Mouse (Mus musculus) heart, embryonic 16.5 days (tissue): ENCODE data around the gene Abhd2. TPM values are rescaled to one million over a fixed set of nuclear protein-coding genes. Genes with fewer than 3 reads are reported as not detected.

Experiments
- ATAC-seq: fragments of 200-750 bp; cut with Nextera tagmentation; replicated peaks from 2 replicates; pipeline ENCODE4 v1.8.0; 2017; ENCODE audit warnings: moderate number of reproducible peaks; ENCODE audit not compliant: insufficient read depth, low FRiP score; ENCODE audit errors: extremely low read depth
- H3K27ac ChIP-seq: fragments of 300-500 bp; sonication (generic); 2 replicates; pipeline ENCODE4 v1.5.1; 2014; ENCODE audit warnings: mild to moderate bottlenecking, low read length, control low read depth, moderate library complexity
- H3K27me3 ChIP-seq: fragments of 300-500 bp; sonication (generic); 2 replicates; pipeline ENCODE4 v1.6.1; 2014; ENCODE audit warnings: low read length, mixed read lengths; ENCODE audit not compliant: control insufficient read depth, insufficient read depth
- H3K36me3 ChIP-seq: fragments of 300-500 bp; sonication (generic); 2 replicates; pipeline ENCODE4 v1.6.1; 2014; ENCODE audit not compliant: control insufficient read depth, insufficient read depth
- H3K4me1 ChIP-seq: fragments of 300-500 bp; sonication (generic); 2 replicates; pipeline ENCODE4 v1.6.1; 2014; ENCODE audit warnings: low read length, mixed read lengths; ENCODE audit not compliant: control insufficient read depth, insufficient read depth
- H3K4me2 ChIP-seq: fragments of 300-500 bp; sonication (generic); 2 replicates; pipeline ENCODE4 v1.6.1; 2014; ENCODE audit warnings: low read depth, mild to moderate bottlenecking, control low read depth, low read length
- H3K4me3 ChIP-seq: fragments of 300-500 bp; sonication (generic); 2 replicates; pipeline ENCODE4 v1.5.1; 2014; ENCODE audit warnings: mild to moderate bottlenecking, control low read depth, low read length
- H3K9ac ChIP-seq: fragments of 300-500 bp; sonication (generic); 2 replicates; pipeline ENCODE4 v1.6.1; 2014; ENCODE audit warnings: low read length, control low read depth
- H3K9me3 ChIP-seq: fragments of 300-500 bp; sonication (generic); replicated peaks from 2 replicates; pipeline ENCODE4 v1.6.1; 2016; ENCODE audit warnings: low read length; ENCODE audit not compliant: control insufficient read depth
- WGBS: fragments of 180-500 bp; shearing (Covaris S2); extraction: QIAGEN DNeasy Blood & Tissue Kit; methylation state at CpG from one replicate; pipeline ENCODE4 v1.1.7; 2014; 5-methylcytosine and 5-hydroxymethylcytosine counted together
- polyA plus RNA-seq: library from polyadenylated mRNA; unstranded; fragments of >200 nt; fragmentation: Nextera tagmentation; extraction: Ambion mirVana; gene quantifications from 2 replicates; pipeline ENCODE4 v1.2.1, GENCODE M21; 2015

Gene Abhd2
- polyA plus RNA-seq, 1 experiment from 2014 or later: 4.1 TPM

GRCm38 (mm10) chr7:79398426-79398825 is 125.4 kb downstream of the Abhd2 start:
- Histone ChIP-seq H3K4me1 (no peaks in the 10 kb centered on the region), H3K27me3 (no peaks in the 10 kb centered on the region), H3K9me3 (no peaks in the 10 kb centered on the region), H3K36me3 (0 out of 2 replicates have a peak, but pooled peaks cover 2% of the 10 kb centered on the region), H3K4me3 (no peak overlapping the region), H3K9ac (no peak overlapping the region), H3K4me2 (no peak overlapping the region), H3K27ac (no peak overlapping the region)
- WGBS: 77% methylated on average over 8 of the region's 8 CpGs
- no peak for ATAC-seq

GRCm38 (mm10) chr7:79398971-79399370 is 126.0 kb downstream of the Abhd2 start:
- 69% methylated on average over 12 of the region's 12 CpGs for WGBS
- Histone ChIP-seq H3K9me3 (no peaks in the 10 kb centered on the region), H3K27me3 (no peaks in the 10 kb centered on the region), H3K4me1 (no peaks in the 10 kb centered on the region), H3K9ac (no peak overlapping the region), H3K4me2 (no peak overlapping the region), H3K4me3 (no peak overlapping the region), H3K27ac (no peak overlapping the region), H3K36me3 (0 out of 2 replicates have a peak, but pooled peaks cover 2% of the 10 kb centered on the region)
- ATAC-seq: no peak

GRCm38 (mm10) chr7:79400296-79400695 is 127.3 kb downstream of the Abhd2 start:
- Histone ChIP-seq H3K27me3 (no peaks in the 10 kb centered on the region), H3K4me1 (no peaks in the 10 kb centered on the region), H3K4me2 (no peak overlapping the region), H3K9me3 (no peaks in the 10 kb centered on the region), H3K4me3 (no peak overlapping the region), H3K9ac (no peak overlapping the region), H3K36me3 (0 out of 2 replicates have a peak, but pooled peaks cover 2% of the 10 kb centered on the region), H3K27ac (no peak overlapping the region)
- no peak for ATAC-seq
- 81% methylated on average over 3 of the region's 3 CpGs for WGBS

DNA sequence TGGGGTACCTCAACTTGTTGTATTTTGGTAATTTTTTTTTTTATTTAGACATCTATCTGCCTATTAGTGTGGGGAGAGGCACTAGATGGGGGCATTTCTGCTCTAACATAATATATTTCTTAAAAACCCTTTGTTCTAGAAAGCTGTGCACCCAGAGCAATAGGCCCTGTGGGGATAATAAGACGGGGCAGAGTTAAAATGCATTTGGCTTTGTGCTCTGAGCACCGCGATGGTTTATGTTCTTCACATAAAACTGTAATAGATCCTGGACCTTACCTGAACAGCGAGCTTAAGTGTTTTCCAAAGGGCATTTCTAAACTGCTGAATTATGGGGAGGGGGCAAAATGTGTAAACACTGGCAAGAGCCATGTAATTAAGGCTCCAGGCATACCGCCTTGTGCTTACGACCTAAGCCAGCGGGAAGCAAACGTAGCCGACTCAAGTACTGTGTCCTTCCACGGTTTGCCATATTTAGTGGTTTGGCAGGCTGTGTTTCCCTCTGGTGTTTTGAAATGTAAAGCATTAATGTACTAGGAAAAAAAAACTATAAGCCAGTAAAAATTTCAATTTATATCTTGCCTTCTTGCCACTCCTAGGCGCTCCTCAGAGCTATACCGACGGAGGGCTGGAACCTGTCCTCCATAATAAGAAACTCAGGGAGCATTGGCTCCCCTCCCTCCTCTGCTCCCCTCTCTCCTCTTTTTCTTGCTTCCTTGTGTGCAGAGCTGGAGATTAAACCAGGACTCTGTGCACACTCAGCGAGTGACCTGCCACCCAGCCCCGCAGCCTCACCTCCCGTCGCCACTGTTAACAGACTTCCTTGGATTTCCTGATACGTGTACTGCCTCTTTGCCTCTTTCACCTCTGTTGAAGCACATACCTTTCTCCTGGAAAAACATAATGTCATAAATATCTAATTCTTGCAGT is 141.7 kb downstream of the Abhd2 start:
- Histone ChIP-seq H3K9me3 (no peaks in the 10 kb centered on the region), H3K27ac (no peak overlapping the region), H3K9ac (no peak overlapping the region), H3K36me3 (no peaks in the 10 kb centered on the region), H3K4me3 (no peak overlapping the region), H3K4me1 (no peaks in the 10 kb centered on the region), H3K4me2 (no peak overlapping the region), H3K27me3 (no peaks in the 10 kb centered on the region)
- WGBS: 84% methylated on average over 18 of the region's 18 CpGs
- ATAC-seq: no peak

Other genes with a start within 250 kb of the Abhd2 start
- gene Acan, start 219.7 kb upstream of the Abhd2 start, polyA plus RNA-seq: 2.1 and 2.2 TPM in 2 replicates
- gene Hapln3, start 142.2 kb upstream of the Abhd2 start, polyA plus RNA-seq: 0.45 and 0.64 TPM in 2 replicates
- gene Mfge8, start 124.1 kb upstream of the Abhd2 start, polyA plus RNA-seq: 239 and 283 TPM in 2 replicates
- gene Rlbp1, start 113.8 kb downstream of the Abhd2 start, polyA plus RNA-seq: 0.12 and 0.29 TPM in 2 replicates
- 8.2 and 8.8 TPM in 2 replicates for gene Fanci, start 118.7 kb downstream of the Abhd2 start, polyA plus RNA-seq
- gene Polg, start 193.2 kb downstream of the Abhd2 start, polyA plus RNA-seq: 27.8 and 32.5 TPM in 2 replicates